ENCODE assay signal across 13 mouse cellular contexts in genomic region chr7:30904042-30904441, GRCm38 (mm10). TPM values are rescaled to one million over a fixed set of nuclear protein-coding genes. Genes with fewer than 3 reads are reported as not detected.
DNase-seq lines count a peak whose midpoint lies in the region; ATAC-seq and TF ChIP-seq lines count a peak whose summit lies in the region.
"Had no signal": no experiment of that assay in that cellular context is flagged by ENCODE, and none has a peak within 500 bp of the region (broad histone marks: within the 10 kb centered on the region; RNA-seq: fewer than 3 reads in every experiment).

No protein-coding gene starts in this region.

- no peak overlapping the region for H3K27ac ChIP-seq in forebrain, embryonic 14.5 days (ENCODE audit: low read depth, low read length)
- no peak overlapping the region for H3K27ac ChIP-seq in forebrain, embryonic 15.5 days (replicated peaks)
- H3K27ac ChIP-seq in CH12.LX (ENCODE audit: insufficient read depth, low read depth), result no peak overlapping the region
- no peak overlapping the region for H3K27ac ChIP-seq in hindbrain, embryonic 12.5 days
- H3K27ac ChIP-seq: lung, embryonic 15.5 days; neural tube, embryonic 15.5 days had no signal

- in situ Hi-C loops in CH12.LX (cut with MboI; ENCODE audit: low pct_ligation_motif_present, low pct_unique_long_range_greater_than_20kb, low sequenced_read_pairs), result no loop called here

- H3K4me2 ChIP-seq in forebrain, embryonic 14.5 days (ENCODE audit: low read length), result no peak overlapping the region
- no peak overlapping the region for H3K4me2 ChIP-seq in forebrain, embryonic 15.5 days (replicated peaks)
- no peak overlapping the region for H3K4me2 ChIP-seq in CH12.LX (ENCODE audit: insufficient read depth, low read depth, poor library complexity, severe bottlenecking)
- H3K4me2 ChIP-seq in hindbrain, embryonic 12.5 days (replicated peaks), result no peak overlapping the region
- H3K4me2 ChIP-seq: lung, embryonic 15.5 days; neural tube, embryonic 15.5 days had no signal

- H3K9me3 ChIP-seq in forebrain, embryonic 14.5 days (replicated peaks; ENCODE audit: control insufficient read depth, low read length), result no peaks in the 10 kb centered on the region
- no peaks in the 10 kb centered on the region for H3K9me3 ChIP-seq in forebrain, embryonic 15.5 days
- no peaks in the 10 kb centered on the region for H3K9me3 ChIP-seq in CH12.LX (replicated peaks; ENCODE audit: low read length)
- no peaks in the 10 kb centered on the region for H3K9me3 ChIP-seq in hindbrain, embryonic 12.5 days (replicated peaks)
- H3K9me3 ChIP-seq: G1E; lung, embryonic 15.5 days; neural tube, embryonic 15.5 days had no signal

- no peaks in the 10 kb centered on the region for H3K27me3 ChIP-seq in forebrain, embryonic 14.5 days (replicated peaks; ENCODE audit: control insufficient read depth, insufficient read depth, low read length)
- no peaks in the 10 kb centered on the region for H3K27me3 ChIP-seq in forebrain, embryonic 15.5 days
- H3K27me3 ChIP-seq in CH12.LX (replicated peaks), result peaks cover 2% of the 10 kb centered on the region
- H3K27me3 ChIP-seq in hindbrain, embryonic 12.5 days, result 0 out of 2 replicates have a peak, but pooled peaks cover 3% of the 10 kb centered on the region
- H3K27me3 ChIP-seq: neural tube, embryonic 15.5 days had no signal

- no peak overlapping the region for H3K9ac ChIP-seq in forebrain, embryonic 14.5 days (ENCODE audit: low read length)
- no peak overlapping the region for H3K9ac ChIP-seq in forebrain, embryonic 15.5 days (replicated peaks)
- no peak overlapping the region for H3K9ac ChIP-seq in CH12.LX (ENCODE audit: insufficient read depth, low read depth)
- H3K9ac ChIP-seq in hindbrain, embryonic 12.5 days, result no peak overlapping the region
- H3K9ac ChIP-seq: lung, embryonic 15.5 days; neural tube, embryonic 15.5 days had no signal

- WGBS in forebrain, embryonic 14.5 days, result 56% methylated on average over 4 of the region's 4 CpGs
- WGBS in forebrain, embryonic 15.5 days, result 60% methylated on average over 4 of the region's 4 CpGs
- 43% methylated on average over 4 of the region's 4 CpGs for WGBS in hindbrain, embryonic 12.5 days

- intact Hi-C loops in left cerebral cortex, postnatal 36 days (cut with DNase I), result no loop called here

- dilution Hi-C loops in CH12.LX (cut with MboI; ENCODE audit: extremely low pct_ligation_motif_present, extremely low pct_unique_long_range_greater_than_20kb, low sequenced_read_pairs), result no loop called here

- no peak for TF ChIP-seq EP300 in CH12.LX (IDR thresholded peaks at IDR 0.05; ENCODE audit: low read length)

- TF ChIP-seq RAD21 in CH12.LX (IDR thresholded peaks at IDR 0.05; ENCODE audit: low read depth, low read length), result peak; percentile 89

- DNase-seq in forebrain, embryonic 14.5 days (ENCODE audit: low spot score), result peak; percentile 3
- peak; percentile 19 for DNase-seq in left cerebral cortex, postnatal 36 days (ENCODE audit: low spot score in 2 of 2)
- DNase-seq in left cerebral cortex, adult 8-10 months (ENCODE audit: low spot score in 2 of 2), result no peak
- DNase-seq in CH12.LX (ENCODE audit: extremely low read depth), result peak; percentile 34
- peak; percentile 31 for DNase-seq in naive thymus-derived CD4-positive, alpha-beta T cell, adult 2 months (ENCODE audit: low read depth)
- DNase-seq in urinary bladder, postnatal 10 days (ENCODE audit: low spot score), result no peak
- DNase-seq: cerebellum, adult 11-12 months had no signal

- no peaks in the 10 kb centered on the region for H3K36me3 ChIP-seq in forebrain, embryonic 14.5 days (ENCODE audit: control insufficient read depth, insufficient read depth, low read length)
- H3K36me3 ChIP-seq in forebrain, embryonic 15.5 days, result no peaks in the 10 kb centered on the region
- no peaks in the 10 kb centered on the region for H3K36me3 ChIP-seq in CH12.LX (replicated peaks in 1 of 2; ENCODE audit: control insufficient read depth in 1 of 2, insufficient read depth in 1 of 2, low read length in 1 of 2)
- no peaks in the 10 kb centered on the region for H3K36me3 ChIP-seq in hindbrain, embryonic 12.5 days
- H3K36me3 ChIP-seq: G1E; lung, embryonic 15.5 days; neural tube, embryonic 15.5 days had no signal

- no peak for TF ChIP-seq POLR2A in CH12.LX (IDR thresholded peaks at IDR 0.05; ENCODE audit: low read depth, low read length)

- ATAC-seq in forebrain, embryonic 14.5 days, result no peak
- no peak for ATAC-seq in forebrain, embryonic 15.5 days (replicated peaks)
- no peak for ATAC-seq in hindbrain, embryonic 12.5 days (ENCODE audit: low FRiP score)
- ATAC-seq: inflammation-experienced regulatory T-cells, adult 6 months had no signal

- TF ChIP-seq CTCF in CH12.LX (conservative IDR thresholded peaks at IDR 0.05 in 1 of 2, IDR thresholded peaks at IDR 0.05 in 1 of 2; ENCODE audit: low read depth in 2 of 2, low read length in 2 of 2), result peak in 1 of 2 experiments; percentile 84; a peak in 3 of 4 replicates

- peaks cover 8% of the 10 kb centered on the region for H3K4me1 ChIP-seq in forebrain, embryonic 14.5 days (ENCODE audit: control insufficient read depth, insufficient read depth, low read length)
- H3K4me1 ChIP-seq in forebrain, embryonic 15.5 days, result peaks cover 10% of the 10 kb centered on the region; the same call in 1 of the 2 replicates
- peaks cover 0 to 23% of the 10 kb centered on the region in 2 experiments; a peak in 2 of 4 replicates for H3K4me1 ChIP-seq in CH12.LX (ENCODE audit: control insufficient read depth in 1 of 2, insufficient read depth in 2 of 2)
- H3K4me1 ChIP-seq in hindbrain, embryonic 12.5 days, result peaks cover 10% of the 10 kb centered on the region

- H3K79me2 ChIP-seq in CH12.LX (replicated peaks; ENCODE audit: control insufficient read depth, extremely low read depth, insufficient read depth, poor library complexity, severe bottlenecking), result no peaks in the 10 kb centered on the region

- H3K4me3 ChIP-seq in forebrain, embryonic 14.5 days (ENCODE audit: low read depth, low read length), result no peak overlapping the region
- H3K4me3 ChIP-seq in forebrain, embryonic 15.5 days, result no peak overlapping the region
- no peak overlapping the region for H3K4me3 ChIP-seq in CH12.LX (replicated peaks in 1 of 3; ENCODE audit: low read depth in 2 of 3, low read length in 2 of 3, poor library complexity in 1 of 3)
- H3K4me3 ChIP-seq in hindbrain, embryonic 12.5 days, result no peak overlapping the region
- H3K4me3 ChIP-seq: lung, embryonic 15.5 days; neural tube, embryonic 15.5 days had no signal

TF ChIP-seq in CH12.LX, 34 proteins besides CTCF, POLR2A, EP300 and RAD21 (continues in another document):
- TF ChIP-seq ZNF384 (IDR thresholded peaks at IDR 0.05; ENCODE audit: low read depth, low read length), result no peak
- TF ChIP-seq ZC3H11A (IDR thresholded peaks at IDR 0.05; ENCODE audit: low read depth, low read length), result peak; percentile 50
- peak; percentile 84 for TF ChIP-seq SMC3 (IDR thresholded peaks at IDR 0.05; ENCODE audit: low read depth, low read length)

RNA-seq across cellular contexts. Expression of gene Mag, which starts 10.6 kb away (rescaled TPM):
- 1.0 and 1.7 TPM in 2 replicates for polyA plus RNA-seq in forebrain, embryonic 14.5 days (2014; fragmentation: Nextera tagmentation; extraction: Ambion mirVana)
- 0.77 and 1.0 TPM in 2 replicates for polyA plus RNA-seq in forebrain, embryonic 15.5 days (2015; fragmentation: Nextera tagmentation; extraction: Ambion mirVana)
- 100 to 1,000 TPM; 137 to 247 TPM for total RNA-seq in left cerebral cortex, postnatal 36 days (2021)
- 100 to 1,000 TPM; 200 to 254 (median 210) TPM for total RNA-seq in left cerebral cortex, adult 8-10 months (2022)
- total RNA-seq in CH12.LX (2012; rRNA removed) (0.04 TPM in 1 of 2 replicates, not detected in the other), CH12.LX (2014; rRNA removed) (not detected in 2 replicates)
- not detected in 2 replicates for polyA plus RNA-seq in CH12.LX (2012; ENCODE audit: insufficient read length, low read depth)
- polyA plus RNA-seq in hindbrain, embryonic 12.5 days (2016; fragmentation: Nextera tagmentation; extraction: Ambion mirVana), result 0.56 and 0.61 TPM in 2 replicates
- total RNA-seq: G1E had no signal
- polyA plus RNA-seq: G1E; inflammation-experienced regulatory T-cells, adult 6 months had no signal

RNA-seq across cellular contexts. Expression of gene Hamp2, which starts 20.4 kb away (rescaled TPM):
- polyA plus RNA-seq in forebrain, embryonic 14.5 days (2014; fragmentation: Nextera tagmentation; extraction: Ambion mirVana), result not detected in 2 replicates
- not detected in 2 replicates for polyA plus RNA-seq in forebrain, embryonic 15.5 days (2015; fragmentation: Nextera tagmentation; extraction: Ambion mirVana)
- not detected for total RNA-seq in left cerebral cortex, postnatal 36 days (2021)
- not detected for total RNA-seq in left cerebral cortex, adult 8-10 months (2022)
- total RNA-seq in CH12.LX (2012; rRNA removed), result not detected in 2 replicates
- not detected in 2 replicates for total RNA-seq in CH12.LX (2014; rRNA removed)
- not detected in 2 replicates for polyA plus RNA-seq in CH12.LX (2012; ENCODE audit: insufficient read length, low read depth)
- polyA plus RNA-seq in hindbrain, embryonic 12.5 days (2016; fragmentation: Nextera tagmentation; extraction: Ambion mirVana), result not detected in 2 replicates
- total RNA-seq: G1E had no signal
- polyA plus RNA-seq: G1E; inflammation-experienced regulatory T-cells, adult 6 months; lung, embryonic 15.5 days; neural tube, embryonic 15.5 days had no signal

RNA-seq across cellular contexts. Expression of gene Cd22, which starts 23.9 kb away (rescaled TPM):
- not detected in 2 replicates for polyA plus RNA-seq in forebrain, embryonic 14.5 days (2014; fragmentation: Nextera tagmentation; extraction: Ambion mirVana)
- not detected in 2 replicates for polyA plus RNA-seq in forebrain, embryonic 15.5 days (2015; fragmentation: Nextera tagmentation; extraction: Ambion mirVana)
- not detected for total RNA-seq in left cerebral cortex, postnatal 36 days (2021)
- total RNA-seq in left cerebral cortex, adult 8-10 months (2022), result 1 to 10 TPM in 1 of 4 experiments, under 1 TPM in 2, not detected in 1; 0.24 to 1.8 (median 0.37) TPM
- total RNA-seq in CH12.LX (2012; rRNA removed) (41.7 and 42.3 TPM in 2 replicates), CH12.LX (2014; rRNA removed) (81.5 and 90.6 TPM in 2 replicates)
- 180 and 190 TPM in 2 replicates for polyA plus RNA-seq in CH12.LX (2012; ENCODE audit: insufficient read length, low read depth)
- polyA plus RNA-seq in hindbrain, embryonic 12.5 days (2016; fragmentation: Nextera tagmentation; extraction: Ambion mirVana), result not detected in 2 replicates
- polyA plus RNA-seq: G1E had no signal

RNA-seq across cellular contexts. Expression of gene Hamp, which starts 39.8 kb away (rescaled TPM):
- not detected in 2 replicates for polyA plus RNA-seq in forebrain, embryonic 14.5 days (2014; fragmentation: Nextera tagmentation; extraction: Ambion mirVana)
- polyA plus RNA-seq in forebrain, embryonic 15.5 days (2015; fragmentation: Nextera tagmentation; extraction: Ambion mirVana), result not detected in 2 replicates
- total RNA-seq in left cerebral cortex, postnatal 36 days (2021), result not detected
- 1 to 10 TPM in 1 of 4 experiments, not detected in 3; 1.1 TPM for total RNA-seq in left cerebral cortex, adult 8-10 months (2022)
- not detected in 2 replicates for total RNA-seq in CH12.LX (2012; rRNA removed)
- not detected in 2 replicates for total RNA-seq in CH12.LX (2014; rRNA removed)
- not detected in 2 replicates for polyA plus RNA-seq in CH12.LX (2012; ENCODE audit: insufficient read length, low read depth)
- not detected in 2 replicates for polyA plus RNA-seq in hindbrain, embryonic 12.5 days (2016; fragmentation: Nextera tagmentation; extraction: Ambion mirVana)
- total RNA-seq: G1E had no signal
- polyA plus RNA-seq: G1E; inflammation-experienced regulatory T-cells, adult 6 months; lung, embryonic 15.5 days; neural tube, embryonic 15.5 days had no signal

RNA-seq across cellular contexts. Expression of gene Ffar1, which starts 42.7 kb away (rescaled TPM):
- not detected in 2 replicates for polyA plus RNA-seq in forebrain, embryonic 14.5 days (2014; fragmentation: Nextera tagmentation; extraction: Ambion mirVana)
- polyA plus RNA-seq in forebrain, embryonic 15.5 days (2015; fragmentation: Nextera tagmentation; extraction: Ambion mirVana), result not detected in 2 replicates
- total RNA-seq in left cerebral cortex, postnatal 36 days (2021), result not detected
- not detected for total RNA-seq in left cerebral cortex, adult 8-10 months (2022)
- total RNA-seq in CH12.LX (2012; rRNA removed) (0.34 and 0.42 TPM in 2 replicates), CH12.LX (2014; rRNA removed) (1.2 and 1.4 TPM in 2 replicates)
- polyA plus RNA-seq in CH12.LX (2012; ENCODE audit: insufficient read length, low read depth), result 14.3 and 17.2 TPM in 2 replicates
- not detected in 2 replicates for polyA plus RNA-seq in hindbrain, embryonic 12.5 days (2016; fragmentation: Nextera tagmentation; extraction: Ambion mirVana)
- polyA plus RNA-seq: G1E; lung, embryonic 15.5 days; neural tube, embryonic 15.5 days had no signal

Comparison
In these comparisons a context has a peak if more than half of its experiments do, and no peak if none do; other contexts are left out.
1. DNase-seq: peak in forebrain, embryonic 14.5 days (single experiment), left cerebral cortex, postnatal 36 days (2 of 2), CH12.LX (single experiment) and naive thymus-derived CD4-positive, alpha-beta T cell, adult 2 months (single experiment); none in left cerebral cortex, adult 8-10 months (0 of 2) and urinary bladder, postnatal 10 days (single experiment).
2. RNA of gene Cd22, which starts 23.9 kb away (polyA plus RNA-seq): 180 to 190 TPM in CH12.LX; not detected in forebrain, embryonic 15.5 days, not detected in forebrain, embryonic 14.5 days and not detected in hindbrain, embryonic 12.5 days; every median in the first group is over 100 times any median in the second.